Mouse (Mus musculus) lung, embryonic 15.5 days (tissue): Measurements from ENCODE around the gene Kras. TPM values are rescaled to one million over a fixed set of nuclear protein-coding genes. Genes with fewer than 3 reads are reported as not detected.
A peak's percentile ranks its signal among the peaks of the same experiment; 100 is the strongest.

Experiments used
- ATAC-seq: fragments of 200-750 bp; cut with Nextera tagmentation; 2 replicates; pipeline ENCODE4 v1.8.0; 2017; ENCODE audit warnings: moderate number of reproducible peaks, borderline replicate concordance; ENCODE audit not compliant: low FRiP score, low TSS enrichment; ENCODE audit errors: extremely low read depth
- H3K27ac ChIP-seq: fragments of 300-500 bp; sonication (generic); 2 replicates; pipeline ENCODE4 v1.5.1; 2015; ENCODE audit warnings: moderate library complexity, mild to moderate bottlenecking, inconsistent platforms
- H3K27me3 ChIP-seq: fragments of 300-500 bp; sonication (generic); 2 replicates; pipeline ENCODE4 v1.6.1; 2015; ENCODE audit warnings: inconsistent platforms
- H3K36me3 ChIP-seq: fragments of 300-500 bp; sonication (generic); 2 replicates; pipeline ENCODE4 v1.6.1; 2015; ENCODE audit warnings: inconsistent platforms
- H3K4me1 ChIP-seq: fragments of 300-500 bp; sonication (generic); 2 replicates; pipeline ENCODE4 v1.6.1; 2015; ENCODE audit warnings: inconsistent platforms
- H3K4me2 ChIP-seq: fragments of 300-500 bp; sonication (generic); 2 replicates; pipeline ENCODE4 v1.6.1; 2015; ENCODE audit warnings: inconsistent platforms, mild to moderate bottlenecking, moderate library complexity
- H3K4me3 ChIP-seq: fragments of 300-500 bp; sonication (generic); 2 replicates; pipeline ENCODE4 v1.5.1; 2015; ENCODE audit warnings: mild to moderate bottlenecking, inconsistent platforms
- H3K9ac ChIP-seq: fragments of 300-500 bp; sonication (generic); 2 replicates; pipeline ENCODE4 v1.6.1; 2015; ENCODE audit warnings: inconsistent platforms
- H3K9me3 ChIP-seq: fragments of 300-500 bp; sonication (generic); 2 replicates; pipeline ENCODE4 v1.6.1; 2016; ENCODE audit warnings: inconsistent platforms
- WGBS: fragments of 180-500 bp; shearing (Covaris S2); methylation state at CpG from one replicate; pipeline ENCODE4 v1.1.7; 2015; 5-methylcytosine and 5-hydroxymethylcytosine counted together
- polyA plus RNA-seq: library from polyadenylated mRNA; unstranded; fragments of >200 nt; fragmentation: Nextera tagmentation; extraction: Ambion mirVana; gene quantifications from 2 replicates; pipeline ENCODE4 v1.2.1, GENCODE M21; 2015

Kras gene
- polyA plus RNA-seq = 92.2 and 99.5 TPM in 2 replicates

DNA sequence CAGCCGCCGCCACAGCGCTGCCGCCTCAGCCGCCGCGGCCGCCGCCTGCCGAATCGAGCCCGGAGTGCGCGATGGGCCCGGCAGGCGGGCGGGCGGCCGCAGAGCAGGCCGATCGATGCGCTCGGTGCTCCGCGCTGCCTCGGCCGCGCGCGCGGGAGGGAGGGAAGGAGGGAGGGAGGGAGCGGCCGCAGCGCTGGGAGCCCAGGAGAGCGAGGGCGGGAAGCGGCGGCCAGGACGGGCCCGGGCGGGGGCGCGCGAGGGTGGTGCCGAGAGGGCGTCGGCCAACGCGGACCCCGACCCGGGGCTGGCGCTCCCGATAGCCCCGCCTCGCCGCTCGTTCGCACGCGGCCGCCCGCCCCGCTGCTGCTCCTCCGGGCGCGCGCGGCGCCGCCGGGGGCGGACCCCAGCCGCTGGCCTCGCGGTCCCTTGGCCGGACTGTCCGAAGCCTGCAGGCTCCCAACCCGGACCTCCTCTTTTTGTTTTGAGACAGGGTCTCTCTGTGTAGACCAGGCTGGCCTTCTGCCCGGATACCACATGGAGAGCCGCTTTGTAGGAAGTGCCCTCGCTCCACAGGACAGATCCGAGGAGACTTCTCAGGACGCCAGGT is at the start of gene Kras:
Gene Kras, minus strand, starts transcription at position 55 of the 607 bp plus-strand sequence.
- H3K4me1 ChIP-seq = peaks cover 17% of the 10 kb centered on the region; the same call in 1 of the 2 replicates
- peak within 1 kb of the TSS; percentile 88 for H3K27ac ChIP-seq
- peak within 1 kb of the TSS; percentile 93 for H3K4me3 ChIP-seq
- H3K4me2 ChIP-seq = peak within 1 kb of the TSS; percentile 78
- peak; percentile 96 for ATAC-seq
- H3K9me3 ChIP-seq = no peaks in the 10 kb centered on the region
- WGBS = under 1% methylated on average over 62 of the region's 83 CpGs
- H3K27me3 ChIP-seq = no peaks in the 10 kb centered on the region
- peaks cover 10% of the 10 kb centered on the region; the same call in 1 of the 2 replicates for H3K36me3 ChIP-seq
- peak within 1 kb of the TSS; percentile 94 for H3K9ac ChIP-seq

DNA sequence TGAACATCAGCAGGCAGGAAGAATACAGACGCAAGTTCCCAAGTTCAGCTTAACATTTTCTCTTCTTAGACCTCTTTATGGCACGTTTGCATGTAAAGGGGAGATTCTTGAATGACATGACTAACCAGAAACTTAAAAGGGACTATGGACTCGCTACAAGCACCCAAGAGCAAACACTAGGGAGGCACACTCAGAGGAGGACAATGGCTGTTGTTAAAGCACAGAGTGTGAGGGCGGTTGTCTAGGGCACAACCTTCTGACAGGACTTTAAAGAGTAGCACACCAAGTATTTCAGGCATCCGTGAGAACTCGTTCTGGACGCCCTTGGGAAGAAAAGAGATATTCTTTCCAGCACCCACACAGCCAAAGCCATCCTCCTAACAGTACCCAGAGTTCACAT is 47.6 kb upstream of the Kras start:
- WGBS = 58% methylated on average over 7 of the region's 7 CpGs
- Histone ChIP-seq H3K36me3 (no peaks in the 10 kb centered on the region), H3K27me3 (no peaks in the 10 kb centered on the region), H3K4me3 (no peak overlapping the region), H3K27ac (peak overlapping the region; percentile 75), H3K4me1 (peaks cover 32% of the 10 kb centered on the region), H3K9me3 (no peaks in the 10 kb centered on the region), H3K4me2 (no peak overlapping the region), H3K9ac (no peak overlapping the region)
- no peak for ATAC-seq

GRCm38 (mm10) chr6:145296979-145297378 is 46.9 kb upstream of the Kras start:
- Histone ChIP-seq H3K36me3 (no peaks in the 10 kb centered on the region), H3K9ac (no peak overlapping the region), H3K4me1 (peaks cover 33% of the 10 kb centered on the region), H3K4me2 (no peak overlapping the region), H3K4me3 (no peak overlapping the region), H3K9me3 (no peaks in the 10 kb centered on the region), H3K27ac (peak overlapping the region; percentile 75; the same call in 1 of the 2 replicates), H3K27me3 (no peaks in the 10 kb centered on the region)
- no peak for ATAC-seq
- 66% methylated on average over 7 of the region's 7 CpGs for WGBS

DNA sequence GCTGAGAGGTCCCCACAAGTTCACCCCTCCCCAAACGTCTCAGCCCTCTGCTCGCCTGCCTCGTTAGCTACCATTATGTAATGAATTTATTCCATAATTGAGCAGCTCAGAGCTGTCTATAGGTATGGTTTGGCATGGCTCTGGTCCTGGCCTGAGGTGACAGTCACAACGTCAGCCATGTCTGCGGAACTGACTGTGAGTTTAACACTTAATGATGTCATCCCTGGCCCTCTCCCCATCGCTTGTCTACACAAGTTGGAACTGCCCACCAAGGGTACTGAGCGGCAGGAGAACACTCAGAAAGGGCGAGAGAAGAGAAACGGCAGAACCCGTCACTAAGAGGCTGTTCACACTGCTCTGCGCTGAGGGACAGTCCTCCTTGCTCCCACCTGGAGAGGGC is 45.1 kb upstream of the Kras start:
- WGBS = 46% methylated on average over 11 of the region's 11 CpGs
- Histone ChIP-seq H3K27me3 (no peaks in the 10 kb centered on the region), H3K4me3 (no peak overlapping the region), H3K4me1 (peaks cover 31% of the 10 kb centered on the region), H3K9me3 (no peaks in the 10 kb centered on the region), H3K4me2 (no peak overlapping the region), H3K27ac (no peak overlapping the region), H3K9ac (no peak overlapping the region), H3K36me3 (no peaks in the 10 kb centered on the region)
- no peak for ATAC-seq

GRCm38 (mm10) chr6:145293156-145293555 is 43.1 kb upstream of the Kras start:
- Histone ChIP-seq H3K36me3 (no peaks in the 10 kb centered on the region), H3K9ac (no peak overlapping the region), H3K4me1 (peaks cover 29% of the 10 kb centered on the region), H3K27me3 (no peaks in the 10 kb centered on the region), H3K9me3 (no peaks in the 10 kb centered on the region), H3K4me2 (no peak overlapping the region), H3K4me3 (no peak overlapping the region), H3K27ac (no peak overlapping the region)
- 72% methylated on average over 6 of the region's 6 CpGs for WGBS
- no peak for ATAC-seq

GRCm38 (mm10) chr6:145291383-145292289 is 41.6 kb upstream of the Kras start:
- Histone ChIP-seq H3K36me3 (no peaks in the 10 kb centered on the region), H3K4me2 (no peak overlapping the region), H3K27me3 (no peaks in the 10 kb centered on the region), H3K9ac (no peak overlapping the region), H3K4me3 (no peak overlapping the region), H3K4me1 (peaks cover 19% of the 10 kb centered on the region; the same call in 1 of the 2 replicates), H3K27ac (no peak overlapping the region), H3K9me3 (no peaks in the 10 kb centered on the region)
- ATAC-seq = peak; percentile 59; the same call in 1 of the 2 replicates
- WGBS = 46% methylated on average over 13 of the region's 13 CpGs

DNA sequence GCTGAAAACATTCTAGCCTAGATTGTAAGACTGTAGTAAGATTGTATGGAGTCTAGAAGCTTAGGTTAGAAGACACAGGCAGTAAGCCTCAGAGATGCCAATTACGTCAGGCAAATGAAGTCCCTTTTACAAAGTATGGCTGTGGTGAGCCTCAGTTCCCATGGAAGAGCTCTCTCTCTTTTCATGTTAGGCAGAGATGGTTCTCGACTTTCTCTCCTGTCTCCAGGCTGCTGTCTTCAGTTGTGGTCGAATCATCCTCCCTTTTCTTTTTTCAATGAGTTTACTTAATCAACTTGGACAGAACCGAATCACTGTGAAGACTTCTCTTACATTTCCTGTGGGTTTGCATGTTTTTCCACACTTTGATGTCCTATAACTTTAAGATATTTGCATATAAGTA is 35.6 kb upstream of the Kras start:
- 73% methylated on average over 4 of the region's 4 CpGs for WGBS
- no peak for ATAC-seq
- H3K4me2 ChIP-seq = no peak overlapping the region

GRCm38 (mm10) chr6:145284286-145284685 is 34.2 kb upstream of the Kras start:
- Histone ChIP-seq H3K4me2 (no peak overlapping the region), H3K27ac (no peak overlapping the region), H3K9me3 (no peaks in the 10 kb centered on the region), H3K9ac (no peak overlapping the region), H3K4me3 (no peak overlapping the region), H3K36me3 (no peaks in the 10 kb centered on the region), H3K27me3 (no peaks in the 10 kb centered on the region), H3K4me1 (no peaks in the 10 kb centered on the region)
- 84% methylated on average over 8 of the region's 8 CpGs for WGBS
- no peak for ATAC-seq

More for the DNA sequence above, 35.6 kb upstream of the Kras start:
- Histone ChIP-seq H3K27ac (no peak overlapping the region), H3K9ac (no peak overlapping the region), H3K4me1 (no peaks in the 10 kb centered on the region), H3K27me3 (no peaks in the 10 kb centered on the region), H3K9me3 (no peaks in the 10 kb centered on the region), H3K4me3 (no peak overlapping the region), H3K36me3 (no peaks in the 10 kb centered on the region)

DNA sequence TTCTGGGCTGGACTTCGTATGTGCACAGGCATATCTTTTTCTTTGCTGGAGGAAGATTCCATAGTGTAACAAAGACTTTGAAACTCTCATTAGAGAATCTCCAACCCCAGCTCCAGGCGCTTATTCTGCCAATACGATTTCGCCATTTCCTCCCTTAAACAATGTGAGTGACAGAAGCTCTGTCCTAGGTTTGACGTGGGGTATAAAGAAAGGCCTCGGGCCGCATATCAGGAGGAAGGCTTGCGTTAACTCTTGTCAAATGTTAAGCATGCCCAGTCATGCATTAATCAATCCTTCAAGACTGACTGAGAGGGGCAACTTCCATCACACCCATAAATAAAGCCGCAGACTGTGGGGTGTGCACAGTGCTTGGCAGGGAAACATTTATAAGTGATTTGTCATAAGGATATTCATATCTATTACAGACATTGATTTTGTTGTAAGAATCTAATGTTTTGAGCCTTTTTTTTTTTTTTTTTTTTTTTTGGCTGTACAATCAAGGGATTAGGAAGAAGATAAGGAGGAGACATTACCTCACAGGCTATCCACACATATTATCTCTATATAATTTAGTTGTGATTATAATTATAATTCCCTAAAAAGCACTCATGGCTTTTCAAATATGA is 27.2 kb upstream of the Kras start:
- Histone ChIP-seq H3K4me3 (no peak overlapping the region), H3K27me3 (no peaks in the 10 kb centered on the region), H3K4me2 (no peak overlapping the region), H3K27ac (no peak overlapping the region), H3K4me1 (peaks cover 19% of the 10 kb centered on the region), H3K36me3 (no peaks in the 10 kb centered on the region), H3K9ac (no peak overlapping the region), H3K9me3 (no peaks in the 10 kb centered on the region)
- 73% methylated on average over 9 of the region's 9 CpGs for WGBS
- no peak for ATAC-seq

DNA sequence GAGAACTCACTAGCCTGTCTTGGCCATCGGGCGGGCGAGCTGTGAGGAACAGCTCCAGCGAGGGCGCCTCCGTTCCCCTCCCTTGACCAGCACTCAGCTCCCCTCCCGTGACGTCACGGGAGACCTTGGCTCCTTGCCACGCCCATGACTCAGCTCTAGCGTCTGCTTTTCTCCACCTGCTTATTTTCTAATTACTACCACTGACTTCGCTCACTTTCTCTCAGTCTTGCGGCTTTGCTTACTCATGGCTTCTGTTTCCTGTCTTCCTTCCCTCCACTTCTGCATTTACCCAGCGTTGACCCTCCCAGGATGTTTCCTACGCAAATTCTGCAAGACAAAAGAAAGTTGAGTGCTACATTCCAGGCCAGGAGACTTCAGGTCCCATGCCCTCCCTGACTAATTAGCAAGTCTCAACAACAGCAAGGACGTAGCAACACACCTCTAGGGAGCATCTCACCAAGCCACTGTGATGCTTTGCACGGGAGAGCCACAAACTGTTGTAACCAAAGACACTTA is 26.3 kb upstream of the Kras start:
- peak; percentile 56; the same call in 1 of the 2 replicates for ATAC-seq
- 5% methylated on average over 17 of the region's 17 CpGs for WGBS
- Histone ChIP-seq H3K4me3 (peak overlapping the region; percentile 12; the same call in 1 of the 2 replicates), H3K27ac (no peak overlapping the region), H3K27me3 (no peaks in the 10 kb centered on the region), H3K4me1 (peaks cover 25% of the 10 kb centered on the region), H3K4me2 (peak overlapping the region; percentile 43), H3K9ac (no peak overlapping the region; the same call in 1 of the 2 replicates), H3K36me3 (no peaks in the 10 kb centered on the region), H3K9me3 (no peaks in the 10 kb centered on the region)

DNA sequence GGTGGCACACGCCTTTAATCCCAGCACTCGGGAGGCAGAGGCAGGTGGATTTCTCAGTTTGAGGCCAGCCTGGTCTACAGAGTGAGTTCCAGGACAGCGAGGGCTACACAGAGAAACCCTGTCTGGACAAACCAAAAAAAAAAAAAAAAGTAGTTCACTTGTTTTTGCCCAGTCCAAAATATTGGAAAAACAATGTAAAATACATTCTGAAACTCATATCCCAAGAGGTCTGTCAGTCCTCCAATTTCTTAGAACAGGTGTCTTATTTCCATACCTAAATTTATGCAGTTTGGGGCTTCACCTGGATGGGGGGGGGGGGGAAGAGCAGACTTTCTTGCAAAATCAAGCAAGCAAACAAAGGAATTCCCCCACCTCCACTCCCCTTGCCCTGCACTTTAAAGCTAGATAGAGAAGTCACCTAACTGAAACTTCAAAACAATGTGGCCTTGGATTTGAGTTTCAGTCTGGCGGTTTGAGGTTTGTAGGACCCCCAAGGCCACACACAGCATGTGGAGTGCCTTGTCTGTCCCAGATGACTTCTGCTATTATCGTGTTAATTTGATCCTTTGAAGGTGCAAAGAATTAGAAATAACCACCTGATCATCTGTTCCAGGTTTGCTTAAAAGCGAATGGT is 25.7 kb upstream of the Kras start:
- H3K27ac ChIP-seq = no peak overlapping the region
- no peaks in the 10 kb centered on the region for H3K9me3 ChIP-seq
- WGBS = 52% methylated on average over 6 of the region's 6 CpGs
- H3K4me1 ChIP-seq = peaks cover 26% of the 10 kb centered on the region
- no peaks in the 10 kb centered on the region for H3K36me3 ChIP-seq
- peak overlapping the region; percentile 43 for H3K4me2 ChIP-seq
- H3K4me3 ChIP-seq = no peak overlapping the region
- ATAC-seq = no peak
- H3K27me3 ChIP-seq = no peaks in the 10 kb centered on the region
- no peak overlapping the region; the same call in 1 of the 2 replicates for H3K9ac ChIP-seq
